ENCODE assay signal across 8 mouse cellular contexts in genomic region chr1:118825467-118826219, GRCm38 (mm10).
DNase-seq lines count a peak whose midpoint lies in the region; ATAC-seq and TF ChIP-seq lines count a peak whose summit lies in the region.

No protein-coding gene starts in this region.

- H3K9me3 ChIP-seq in kidney, embryonic 14.5 days (ENCODE audit: control insufficient read depth, low read length): peaks cover 5% of the 10 kb centered on the region

- WGBS in kidney, embryonic 14.5 days: 15% methylated on average over 31 of the region's 31 CpGs
- 59% methylated on average over 31 of the region's 31 CpGs for WGBS in thymus, adult 2 months

- peaks cover 9% of the 10 kb centered on the region; the same call in 1 of the 2 replicates for H3K4me1 ChIP-seq in kidney, embryonic 14.5 days (ENCODE audit: control insufficient read depth, insufficient read depth, low read length)
- H3K4me1 ChIP-seq in thymus, adult 2 months (replicated peaks; ENCODE audit: control insufficient read depth, insufficient read depth, low read length): no peaks in the 10 kb centered on the region

- H3K27me3 ChIP-seq in kidney, embryonic 14.5 days (ENCODE audit: control insufficient read depth, insufficient read depth, low read length): peaks cover 3% of the 10 kb centered on the region; the same call in 1 of the 2 replicates
- no peaks in the 10 kb centered on the region for H3K27me3 ChIP-seq in thymus, adult 2 months (ENCODE audit: control insufficient read depth, insufficient read depth, low read length)

- intact Hi-C loops in left cerebral cortex, postnatal 4 days (cut with DNase I): no loop called here

- H3K4me2 ChIP-seq in kidney, embryonic 14.5 days (replicated peaks; ENCODE audit: low read depth, low read length): peak overlapping the region; percentile 34

- no peak for TF ChIP-seq CTCF in thymus, adult 2 months (IDR thresholded peaks at IDR 0.05; ENCODE audit: borderline replicate concordance, control insufficient read depth, extremely low read depth, insufficient read depth, low read length, poor library complexity)

- peak; percentile 75 for ATAC-seq in kidney, embryonic 14.5 days (ENCODE audit: low FRiP score, low TSS enrichment)
- no peak for ATAC-seq in granulocyte monocyte progenitor cell, adult 5-6 weeks (replicated peaks; ENCODE audit: poor library complexity, severe bottlenecking)

- TF ChIP-seq POLR2A in thymus, adult 2 months (IDR thresholded peaks at IDR 0.05; ENCODE audit: control insufficient read depth, extremely low read depth, insufficient read depth, low read length, poor library complexity): no peak

- H3K27ac ChIP-seq in kidney, embryonic 14.5 days (ENCODE audit: low read depth, low read length): no peak overlapping the region
- H3K27ac ChIP-seq in thymus, adult 2 months (ENCODE audit: control insufficient read depth, insufficient read depth, low read length): no peak overlapping the region

- no peaks in the 10 kb centered on the region for H3K36me3 ChIP-seq in kidney, embryonic 14.5 days (ENCODE audit: control insufficient read depth, insufficient read depth, low read length)
- no peaks in the 10 kb centered on the region for H3K36me3 ChIP-seq in thymus, adult 2 months (ENCODE audit: control insufficient read depth, insufficient read depth, low read length)

- DNase-seq in kidney, postnatal 36 days: no peak
- DNase-seq in ZHBTc4 (ENCODE audit: low read depth, low spot score) (peak; percentile 35), adipocyte (ENCODE audit: low spot score) (no peak)
- peak; percentile 39 for DNase-seq in fibroblast of lung, adult 2 months (ENCODE audit: low read depth)
- peak; percentile 22 for DNase-seq in left cerebral cortex, postnatal 4 days
- no peak for DNase-seq in thymus, adult 2 months

- H3K9ac ChIP-seq in kidney, embryonic 14.5 days (ENCODE audit: low read depth, low read length): peak overlapping the region; percentile 31; the same call in 1 of the 2 replicates

- H3K4me3 ChIP-seq in kidney, embryonic 14.5 days (ENCODE audit: low read length): peak overlapping the region; percentile 17; the same call in 1 of the 2 replicates
- no peak overlapping the region for H3K4me3 ChIP-seq in thymus, adult 2 months (ENCODE audit: control insufficient read depth, insufficient read depth, low read length)

Comparison
In these comparisons a context has a peak if more than half of its experiments do, and no peak if none do; other contexts are left out.
1. DNase-seq: peak in ZHBTc4 (single experiment), fibroblast of lung, adult 2 months (single experiment) and left cerebral cortex, postnatal 4 days (single experiment); none in kidney, postnatal 36 days (0 of 2), thymus, adult 2 months (single experiment) and adipocyte (single experiment).